Mouse (Mus musculus): ENCODE measurements around the gene Mob2. TPM values are rescaled to one million over a fixed set of nuclear protein-coding genes. Genes with fewer than 3 reads are reported as not detected.

Mob2 gene
- polyA plus RNA-seq, 1 experiment: 19.0 TPM

DNA sequence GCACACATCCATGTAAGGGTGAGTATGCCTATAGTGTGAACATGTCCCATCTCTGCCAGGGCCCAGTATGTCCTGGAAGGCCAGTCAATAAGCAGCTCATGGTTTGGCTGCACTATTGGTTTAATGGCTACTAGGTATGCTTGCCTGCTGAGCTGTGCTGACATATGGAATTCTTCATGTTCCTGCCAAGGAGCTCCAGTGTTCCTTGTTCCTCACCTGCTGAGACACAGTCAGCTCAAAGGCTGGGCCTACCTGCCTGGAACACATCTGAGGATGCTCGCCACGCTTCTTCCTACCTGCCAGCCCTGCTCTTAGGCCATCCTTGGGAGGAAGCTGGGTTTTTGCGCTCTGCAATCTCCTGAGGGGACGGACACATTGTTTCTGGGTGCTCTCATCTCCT is 81.6 kb downstream of the Mob2 start:
- Histone ChIP-seq H3K36me3 (ENCODE audit: control insufficient read depth, insufficient read depth, low read length, poor library complexity, severe bottlenecking) (no peaks in the 10 kb centered on the region), H3K27ac (ENCODE audit: insufficient read depth, low read length) (no peak overlapping the region), H3K9ac (ENCODE audit: low read depth, poor library complexity, severe bottlenecking) (no peak overlapping the region), H3K4me1 (ENCODE audit: control insufficient read depth, insufficient read depth, low read length) (no peaks in the 10 kb centered on the region), H3K4me3 (ENCODE audit: low read depth, low read length) (no peak overlapping the region), H3K27me3 (ENCODE audit: control insufficient read depth, insufficient read depth, low read length, poor library complexity, severe bottlenecking) (no peaks in the 10 kb centered on the region), H3K9me3 (replicated peaks; ENCODE audit: control insufficient read depth, insufficient read depth, low read length, poor library complexity, severe bottlenecking) (no peaks in the 10 kb centered on the region)
- TF ChIP-seq EP300 (IDR thresholded peaks at IDR 0.05; ENCODE audit: insufficient read depth, low read depth, low read length): no peak
- TF ChIP-seq POLR2A (IDR thresholded peaks at IDR 0.05; ENCODE audit: insufficient read depth, low read length): no peak
- no peak for TF ChIP-seq CTCF (IDR thresholded peaks at IDR 0.05; ENCODE audit: low read depth, low read length)

DNA sequence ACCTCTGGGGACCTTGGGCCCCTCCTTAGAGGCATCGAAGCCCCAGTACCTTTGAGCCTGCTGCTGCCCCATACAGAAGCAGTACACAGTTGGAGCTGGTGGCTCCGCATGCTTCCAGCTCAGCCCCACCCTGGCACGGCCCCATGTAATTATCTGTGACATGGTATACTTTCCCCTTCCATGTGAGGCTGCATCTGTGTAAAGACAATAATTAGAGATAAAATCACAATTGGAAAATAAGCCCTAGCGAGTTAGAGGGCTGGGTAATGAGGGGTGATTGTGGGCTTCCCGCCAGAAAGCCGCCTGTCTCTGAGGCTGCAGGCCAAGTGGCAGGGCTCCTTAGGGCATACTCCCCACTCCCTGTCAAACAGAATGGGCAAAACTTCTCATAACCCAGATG is 82.9 kb downstream of the Mob2 start:
- H3K9me3 ChIP-seq (replicated peaks; ENCODE audit: control insufficient read depth, insufficient read depth, low read length, poor library complexity, severe bottlenecking): no peaks in the 10 kb centered on the region
- no peak for TF ChIP-seq EP300 (IDR thresholded peaks at IDR 0.05; ENCODE audit: insufficient read depth, low read depth, low read length)
- no peak for TF ChIP-seq CTCF (IDR thresholded peaks at IDR 0.05; ENCODE audit: low read depth, low read length)
- no peak for TF ChIP-seq POLR2A (IDR thresholded peaks at IDR 0.05; ENCODE audit: insufficient read depth, low read length)
- H3K27me3 ChIP-seq (ENCODE audit: control insufficient read depth, insufficient read depth, low read length, poor library complexity, severe bottlenecking): no peaks in the 10 kb centered on the region
- H3K27ac ChIP-seq (ENCODE audit: insufficient read depth, low read length): no peak overlapping the region
- no peak overlapping the region for H3K4me3 ChIP-seq (ENCODE audit: low read depth, low read length)
- H3K4me1 ChIP-seq (ENCODE audit: control insufficient read depth, insufficient read depth, low read length): no peaks in the 10 kb centered on the region
- H3K9ac ChIP-seq (ENCODE audit: low read depth, poor library complexity, severe bottlenecking): no peak overlapping the region
- no peaks in the 10 kb centered on the region for H3K36me3 ChIP-seq (ENCODE audit: control insufficient read depth, insufficient read depth, low read length, poor library complexity, severe bottlenecking)

DNA sequence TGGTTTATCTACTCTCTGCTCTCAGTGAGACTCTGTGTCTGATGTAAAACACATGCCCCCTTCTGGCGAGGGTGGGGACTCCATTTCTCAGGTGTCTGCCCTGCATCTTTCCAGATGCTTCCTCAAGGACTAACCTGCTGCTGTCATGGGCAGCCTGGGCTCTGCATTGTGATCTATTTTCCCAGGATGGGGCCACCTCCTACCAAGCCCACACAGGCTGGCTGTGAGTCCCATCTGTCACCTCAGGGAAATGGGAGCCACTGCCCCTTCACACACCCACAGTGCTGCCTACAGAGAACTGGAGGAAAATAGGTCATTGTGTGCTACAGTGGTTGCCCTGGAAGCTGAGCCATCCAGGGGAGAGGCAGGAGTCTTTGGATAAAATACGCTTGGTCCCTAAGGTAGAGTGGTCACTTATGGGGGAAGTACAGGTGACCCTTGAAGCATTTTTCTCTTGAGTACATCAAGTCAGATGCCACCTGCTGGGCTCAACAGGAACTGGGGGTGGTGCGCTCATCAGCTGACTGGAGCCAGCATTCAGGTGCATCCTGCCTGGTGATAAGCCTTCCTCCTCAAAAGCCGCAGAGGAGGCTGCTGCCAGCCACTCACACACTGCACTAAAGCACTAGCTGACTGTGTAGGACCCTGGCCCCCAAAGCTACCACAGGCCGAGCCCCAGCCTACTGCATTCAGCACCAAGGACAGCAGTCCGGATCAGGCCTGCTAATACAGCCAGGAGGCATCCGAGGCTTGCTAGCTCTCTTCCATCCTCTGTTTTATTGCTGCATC is 87.8 kb downstream of the Mob2 start:
- no peaks in the 10 kb centered on the region for H3K9me3 ChIP-seq (replicated peaks; ENCODE audit: control insufficient read depth, insufficient read depth, low read length, poor library complexity, severe bottlenecking)
- no peak overlapping the region for H3K27ac ChIP-seq (ENCODE audit: insufficient read depth, low read length)
- H3K9ac ChIP-seq (ENCODE audit: low read depth, poor library complexity, severe bottlenecking): no peak overlapping the region
- no peaks in the 10 kb centered on the region for H3K27me3 ChIP-seq (ENCODE audit: control insufficient read depth, insufficient read depth, low read length, poor library complexity, severe bottlenecking)
- H3K4me1 ChIP-seq (ENCODE audit: control insufficient read depth, insufficient read depth, low read length): no peaks in the 10 kb centered on the region
- H3K36me3 ChIP-seq (ENCODE audit: control insufficient read depth, insufficient read depth, low read length, poor library complexity, severe bottlenecking): no peaks in the 10 kb centered on the region
- no peak overlapping the region for H3K4me3 ChIP-seq (ENCODE audit: low read depth, low read length)
- TF ChIP-seq CTCF (IDR thresholded peaks at IDR 0.05; ENCODE audit: low read depth, low read length) (peak; percentile 13), POLR2A (IDR thresholded peaks at IDR 0.05; ENCODE audit: insufficient read depth, low read length) (no peak)

- Histone ChIP-seq H3K9ac (ENCODE audit: low read depth, poor library complexity, severe bottlenecking) (no peak overlapping the region), H3K27ac (ENCODE audit: insufficient read depth, low read length) (no peak overlapping the region), H3K27me3 (ENCODE audit: control insufficient read depth, insufficient read depth, low read length, poor library complexity, severe bottlenecking) (no peaks in the 10 kb centered on the region), H3K9me3 (replicated peaks; ENCODE audit: control insufficient read depth, insufficient read depth, low read length, poor library complexity, severe bottlenecking) (no peaks in the 10 kb centered on the region), H3K4me1 (ENCODE audit: control insufficient read depth, insufficient read depth, low read length) (no peaks in the 10 kb centered on the region), H3K36me3 (ENCODE audit: control insufficient read depth, insufficient read depth, low read length, poor library complexity, severe bottlenecking) (no peaks in the 10 kb centered on the region), H3K4me3 (ENCODE audit: low read depth, low read length) (no peak overlapping the region)
- TF ChIP-seq POLR2A (IDR thresholded peaks at IDR 0.05; ENCODE audit: insufficient read depth, low read length): no peak
- no peak for TF ChIP-seq CTCF (IDR thresholded peaks at IDR 0.05; ENCODE audit: low read depth, low read length)
- TF ChIP-seq EP300 (IDR thresholded peaks at IDR 0.05; ENCODE audit: insufficient read depth, low read depth, low read length): no peak
Measured at GRCm38 (mm10) chr7:141966281-141966680, 94.6 kb downstream of the Mob2 start.

- H3K27ac ChIP-seq (ENCODE audit: insufficient read depth, low read length): no peak overlapping the region
- H3K4me3 ChIP-seq (ENCODE audit: low read depth, low read length): no peak overlapping the region
- no peaks in the 10 kb centered on the region for H3K27me3 ChIP-seq (ENCODE audit: control insufficient read depth, insufficient read depth, low read length, poor library complexity, severe bottlenecking)
- H3K36me3 ChIP-seq (ENCODE audit: control insufficient read depth, insufficient read depth, low read length, poor library complexity, severe bottlenecking): no peaks in the 10 kb centered on the region
- no peaks in the 10 kb centered on the region for H3K9me3 ChIP-seq (replicated peaks; ENCODE audit: control insufficient read depth, insufficient read depth, low read length, poor library complexity, severe bottlenecking)
- TF ChIP-seq CTCF (IDR thresholded peaks at IDR 0.05; ENCODE audit: low read depth, low read length) (no peak), POLR2A (IDR thresholded peaks at IDR 0.05; ENCODE audit: insufficient read depth, low read length) (no peak), EP300 (IDR thresholded peaks at IDR 0.05; ENCODE audit: insufficient read depth, low read depth, low read length) (no peak)
- no peak overlapping the region for H3K9ac ChIP-seq (ENCODE audit: low read depth, poor library complexity, severe bottlenecking)
- H3K4me1 ChIP-seq (ENCODE audit: control insufficient read depth, insufficient read depth, low read length): no peaks in the 10 kb centered on the region
Measured at GRCm38 (mm10) chr7:141962521-141962920, 98.3 kb downstream of the Mob2 start.

- Histone ChIP-seq H3K36me3 (ENCODE audit: control insufficient read depth, insufficient read depth, low read length, poor library complexity, severe bottlenecking) (no peaks in the 10 kb centered on the region), H3K4me3 (ENCODE audit: low read depth, low read length) (no peak overlapping the region), H3K9me3 (replicated peaks; ENCODE audit: control insufficient read depth, insufficient read depth, low read length, poor library complexity, severe bottlenecking) (no peaks in the 10 kb centered on the region), H3K27ac (ENCODE audit: insufficient read depth, low read length) (no peak overlapping the region), H3K27me3 (ENCODE audit: control insufficient read depth, insufficient read depth, low read length, poor library complexity, severe bottlenecking) (no peaks in the 10 kb centered on the region), H3K9ac (ENCODE audit: low read depth, poor library complexity, severe bottlenecking) (no peak overlapping the region), H3K4me1 (ENCODE audit: control insufficient read depth, insufficient read depth, low read length) (no peaks in the 10 kb centered on the region)
- TF ChIP-seq CTCF (IDR thresholded peaks at IDR 0.05; ENCODE audit: low read depth, low read length): no peak
- no peak for TF ChIP-seq EP300 (IDR thresholded peaks at IDR 0.05; ENCODE audit: insufficient read depth, low read depth, low read length)
- no peak for TF ChIP-seq POLR2A (IDR thresholded peaks at IDR 0.05; ENCODE audit: insufficient read depth, low read length)
Measured at GRCm38 (mm10) chr7:141961491-141961890, 99.4 kb downstream of the Mob2 start.
